Mouse (Mus musculus): ENCODE results near the gene Hhex.

The Hhex gene

DNA sequence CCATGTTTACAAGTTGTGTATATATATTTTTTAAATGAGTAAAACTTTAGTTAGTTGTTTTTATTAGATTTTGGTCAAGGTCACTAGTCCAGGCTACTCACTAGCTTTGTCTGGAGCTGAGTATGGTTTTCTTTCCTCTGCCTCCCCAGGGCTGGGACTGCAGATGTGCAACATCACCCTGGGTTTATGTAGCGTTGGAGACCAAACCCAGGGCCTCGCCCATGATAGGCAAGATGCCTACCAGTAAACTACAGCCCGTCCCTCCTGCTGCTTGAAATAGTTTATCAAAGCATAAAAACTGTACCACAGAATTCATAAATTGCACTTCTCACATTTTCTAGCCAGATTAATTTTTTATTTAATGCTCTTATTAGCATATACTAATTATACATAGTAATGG lies 14.6 kb downstream of the Hhex start:
- DNase-seq (ENCODE audit: low read depth, low spot score): no peak

DNA sequence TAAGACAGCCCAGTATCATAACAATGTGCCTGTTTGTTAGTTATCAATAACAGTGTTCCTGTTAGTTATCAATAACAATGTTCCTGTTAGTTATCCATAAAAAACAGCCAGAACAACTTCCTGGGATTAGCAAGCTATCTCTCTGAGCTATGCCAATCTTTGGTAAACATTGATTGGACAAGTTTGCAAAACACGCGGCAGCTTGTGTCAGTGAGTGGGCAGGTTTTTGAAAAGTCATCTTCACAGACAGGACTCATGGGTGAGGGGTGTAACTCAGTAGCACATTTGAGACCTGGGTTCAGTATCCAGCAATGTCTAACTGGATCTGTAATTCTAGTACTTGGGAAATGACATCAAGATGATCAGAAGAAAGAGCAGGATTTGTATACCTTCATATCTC lies 20.9 kb downstream of the Hhex start:
- DNase-seq (ENCODE audit: low read depth, low spot score): no peak

DNA sequence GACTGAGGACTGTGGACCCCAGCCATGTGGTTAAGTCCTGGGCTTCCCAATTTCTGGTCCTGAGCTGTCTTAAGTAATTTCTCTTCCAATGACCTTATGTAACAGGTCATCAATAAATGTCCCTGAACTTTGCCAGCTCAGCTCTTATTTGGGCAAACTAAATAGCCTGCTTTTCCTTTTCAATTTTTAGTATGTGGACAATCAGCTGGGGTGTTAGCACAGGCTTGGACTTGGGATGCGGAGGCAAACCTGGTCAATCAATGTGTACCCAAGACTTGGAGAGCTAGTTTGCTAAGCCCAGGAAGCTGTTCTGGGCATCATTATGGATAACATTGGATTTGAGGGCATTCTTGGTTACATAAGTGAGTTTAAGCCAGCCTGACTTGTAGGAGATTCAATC lies 21.4 kb downstream of the Hhex start:
- DNase-seq (ENCODE audit: low read depth, low spot score): no peak

DNA sequence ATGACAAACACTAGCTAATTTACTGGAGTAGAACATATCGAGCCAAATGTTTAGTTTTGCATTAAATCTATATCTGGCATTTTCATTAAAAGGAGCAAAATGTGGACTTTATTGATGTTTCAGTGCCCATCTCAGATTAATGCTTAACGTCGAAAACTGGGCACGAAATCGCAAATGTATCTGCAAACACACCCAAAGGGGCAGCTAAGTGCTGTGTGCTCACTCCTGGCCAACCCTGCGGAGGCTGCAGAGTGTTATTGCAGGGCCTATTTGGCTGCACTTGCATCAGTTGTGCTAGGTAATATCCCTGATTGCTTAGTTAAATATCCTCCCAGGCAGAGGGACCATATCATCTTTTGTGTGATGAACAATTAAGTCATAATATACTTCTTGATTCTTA lies 23.4 kb downstream of the Hhex start:
- no peak for DNase-seq (ENCODE audit: low read depth, low spot score)

- no peak for DNase-seq (ENCODE audit: low read depth, low spot score)
These were observed 31.8 kb downstream of the Hhex start for GRCm38 (mm10) chr19:37466403-37466802.

DNA sequence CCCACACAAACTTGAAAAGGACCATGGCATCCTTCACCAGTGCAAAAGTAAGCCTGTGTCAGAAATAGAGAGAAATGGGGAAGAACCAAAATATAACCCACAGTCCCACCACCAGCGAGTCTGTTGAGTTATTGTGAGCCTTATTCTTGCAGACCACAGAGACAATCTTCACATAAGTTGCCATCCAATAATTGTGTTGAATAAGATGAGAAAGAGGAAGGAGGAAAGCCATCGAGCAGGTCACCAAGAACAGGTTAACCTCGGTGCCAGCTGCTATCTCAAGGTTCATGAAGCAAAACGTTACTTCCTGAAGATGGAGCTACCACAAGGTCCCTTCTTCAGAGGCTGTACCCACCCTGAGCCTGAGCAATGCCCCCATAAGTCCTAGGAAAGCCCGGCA lies 32.4 kb downstream of the Hhex start:
- DNase-seq (ENCODE audit: low read depth, low spot score): no peak

GRCm38 (mm10) chr19:37468841-37469566 lies 34.4 kb downstream of the Hhex start:
- DNase-seq (ENCODE audit: low read depth, low spot score): no peak

DNA sequence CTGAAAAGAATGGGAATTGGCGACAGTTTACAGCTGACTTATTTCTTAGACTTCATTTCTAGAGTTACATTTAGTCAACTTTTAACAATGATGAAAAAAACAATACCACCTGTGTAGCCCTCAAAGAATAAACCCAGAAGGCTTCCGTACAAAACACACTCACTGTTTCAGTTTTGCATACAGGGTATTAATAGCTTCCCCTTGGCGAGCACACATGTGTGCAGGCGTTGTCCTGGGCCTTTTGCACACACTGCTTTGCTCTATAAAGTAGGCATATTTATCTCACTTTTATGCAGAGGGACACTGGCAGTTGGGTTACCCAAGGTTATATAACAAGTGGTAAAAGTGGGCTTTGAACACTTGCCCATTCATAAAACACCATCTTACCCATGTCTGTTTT lies 37.1 kb downstream of the Hhex start:
- no peak for DNase-seq (ENCODE audit: low read depth, low spot score)

DNA sequence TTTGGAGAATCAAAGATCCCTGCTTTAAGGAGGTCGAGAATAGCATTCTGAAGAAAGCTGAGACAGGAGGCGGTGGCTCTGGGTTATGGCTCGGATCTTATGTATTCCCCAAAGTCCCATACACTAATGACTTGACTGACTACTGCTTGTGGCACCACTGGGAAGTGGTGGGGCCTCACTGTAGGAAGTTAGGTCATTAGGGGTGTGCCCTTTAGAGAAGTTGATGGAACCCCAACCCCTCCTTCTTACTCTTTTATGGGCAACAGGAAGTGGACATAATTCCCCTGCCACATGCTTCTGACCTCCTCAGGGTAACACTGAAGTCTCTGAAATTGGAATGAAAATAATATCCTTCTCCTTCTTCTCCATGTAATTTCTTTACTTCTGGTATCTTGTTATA lies 38.0 kb downstream of the Hhex start:
- no peak for DNase-seq (ENCODE audit: low read depth, low spot score)

- no peak for DNase-seq (ENCODE audit: low read depth, low spot score)
These were observed 47.1 kb downstream of the Hhex start for GRCm38 (mm10) chr19:37481704-37482103.

DNA sequence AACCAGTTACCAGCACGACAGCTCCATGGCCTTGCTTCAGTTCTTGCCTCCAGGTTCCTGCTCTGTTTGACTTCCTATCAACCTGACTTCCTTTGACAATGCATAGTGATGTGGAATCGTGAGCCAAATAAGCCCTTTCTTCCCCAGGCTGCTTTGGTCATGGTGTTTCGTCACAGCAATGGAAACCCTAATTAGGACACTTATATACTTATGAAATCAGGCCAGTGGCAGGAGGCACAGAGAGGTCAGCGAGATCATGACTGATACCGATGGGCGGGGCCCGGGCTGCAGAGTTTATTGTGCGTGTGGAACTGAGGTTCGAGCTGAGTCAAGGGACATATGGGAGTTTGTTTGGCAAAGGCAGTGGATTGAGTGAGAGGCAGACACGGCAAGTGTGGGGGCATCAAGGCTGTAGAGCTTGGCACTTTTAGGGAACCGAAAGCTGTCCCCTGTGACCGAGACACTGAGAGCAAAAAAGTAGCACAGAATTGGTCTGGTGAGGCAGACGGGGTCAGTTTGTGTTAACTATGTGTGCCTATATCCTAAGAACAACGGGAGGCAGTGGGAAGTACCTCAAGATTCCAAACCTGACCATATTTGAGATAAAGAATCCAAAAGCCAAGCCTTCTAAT lies 48.1 kb downstream of the Hhex start:
- no peak for DNase-seq (ENCODE audit: low read depth, low spot score)

DNA sequence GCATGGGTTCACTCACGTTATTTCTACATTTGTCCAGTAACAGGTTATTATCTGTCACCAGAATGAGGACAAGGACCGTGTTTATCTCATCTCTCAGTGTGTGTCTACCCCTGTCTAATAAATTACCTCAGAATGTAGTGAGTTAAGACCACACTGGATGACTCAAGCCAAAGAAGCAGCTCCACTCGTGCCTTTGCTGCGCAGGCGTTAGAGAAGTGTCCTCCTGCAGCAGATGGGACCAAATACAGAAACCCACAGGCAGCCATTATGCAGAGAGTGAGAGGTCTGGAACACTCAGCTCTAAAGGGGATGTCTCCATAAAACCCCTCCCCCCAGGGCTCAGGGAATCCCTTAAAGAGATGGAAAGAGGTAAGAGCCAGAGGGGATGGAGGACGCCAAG lies 50.2 kb downstream of the Hhex start:
- DNase-seq (ENCODE audit: low read depth, low spot score): no peak

GRCm38 (mm10) chr19:37486801-37487200 lies 52.2 kb downstream of the Hhex start:
- no peak for DNase-seq (ENCODE audit: low read depth, low spot score)

- no peak for DNase-seq (ENCODE audit: low read depth, low spot score)
These were observed 53.3 kb downstream of the Hhex start for GRCm38 (mm10) chr19:37487811-37488475.

DNA sequence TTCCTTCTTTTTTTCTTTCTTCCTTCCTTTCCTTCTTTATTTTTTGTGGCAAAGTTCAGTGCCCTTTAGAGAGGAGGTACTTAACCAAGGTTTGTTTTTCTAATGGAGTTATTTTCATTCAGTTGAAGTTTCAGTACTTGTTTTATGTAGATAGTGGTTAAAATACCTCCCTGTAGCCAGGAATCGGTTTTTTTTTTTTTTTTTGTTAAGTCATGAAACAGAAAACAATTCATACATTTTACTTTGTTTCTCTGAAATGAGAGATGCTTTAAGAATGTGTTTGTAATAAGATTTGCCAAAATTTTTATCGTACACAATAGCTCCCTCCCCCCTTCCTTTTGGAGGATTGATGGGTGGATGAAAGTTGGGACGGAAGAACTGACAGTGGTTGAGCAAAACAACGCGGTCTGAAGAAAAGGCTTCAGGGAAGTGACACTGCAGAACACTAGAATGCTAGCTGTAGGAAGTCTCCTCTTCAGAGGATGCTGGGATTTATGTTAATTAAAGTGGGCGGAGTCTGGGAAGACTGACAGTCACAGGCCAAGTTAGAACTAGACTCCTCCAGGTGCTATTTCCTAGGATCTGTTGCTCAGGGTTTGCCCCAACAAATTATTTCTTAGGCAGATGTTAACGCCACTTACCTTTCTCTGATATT lies 54.1 kb downstream of the Hhex start:
- DNase-seq (ENCODE audit: low read depth, low spot score): no peak

Measured in embryo, embryonic 11.5 days (tissue).